Mouse (Mus musculus): Measurements from ENCODE around the gene Tspan18.

Tspan18 gene

GRCm38 (mm10) chr2:93333817-93334731 lies at the start of gene Tspan18:
Gene Tspan18, minus strand, starts transcription at chr2:93334505.
- peak; percentile 66 for DNase-seq (ENCODE audit: low read depth, low spot score)

DNA sequence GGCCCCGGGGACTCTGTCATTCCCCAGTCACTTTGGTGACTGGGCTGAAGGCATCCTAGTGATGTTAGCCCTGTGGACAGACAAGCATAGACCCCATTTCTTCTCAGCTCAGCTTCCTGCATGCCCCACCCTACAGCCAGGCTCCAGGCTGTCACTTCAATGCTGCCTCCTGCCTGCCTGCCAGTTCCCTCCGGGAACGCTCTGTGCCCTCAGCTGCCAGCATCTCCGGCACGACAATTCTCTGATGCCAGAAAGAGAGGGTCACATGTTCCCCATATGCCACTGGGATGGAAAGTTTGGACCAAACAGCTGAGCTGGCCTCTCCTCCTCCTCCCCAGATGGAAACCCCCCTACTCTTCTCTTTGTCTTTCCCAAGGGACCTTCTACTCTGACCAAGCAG lies 49.5 kb upstream of the Tspan18 start:
- no peak for DNase-seq (ENCODE audit: low read depth, low spot score)

- no peak for DNase-seq (ENCODE audit: low read depth, low spot score)
Measured at GRCm38 (mm10) chr2:93380680-93381089, 46.4 kb upstream of the Tspan18 start.

DNA sequence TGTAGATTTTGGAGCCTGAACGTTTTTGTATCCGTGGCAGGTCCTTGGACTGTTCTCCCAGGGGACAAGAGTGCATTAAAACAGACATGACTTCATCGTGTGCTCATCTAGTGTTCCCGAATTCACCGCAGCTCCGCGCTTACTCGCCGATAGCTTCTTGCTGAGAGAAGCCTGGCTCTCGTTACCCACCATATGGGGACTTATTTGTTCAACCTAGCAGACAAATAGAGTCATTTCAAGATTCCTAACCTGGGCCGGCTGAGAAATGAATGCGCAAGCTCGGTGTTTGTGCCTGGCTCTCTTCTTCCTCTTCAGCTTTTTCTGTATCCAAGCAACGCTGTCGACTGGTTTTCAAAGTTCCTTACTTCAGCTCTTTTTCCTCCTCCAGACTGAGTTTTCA lies 43.5 kb upstream of the Tspan18 start:
- no peak for DNase-seq (ENCODE audit: low read depth, low spot score)

DNA sequence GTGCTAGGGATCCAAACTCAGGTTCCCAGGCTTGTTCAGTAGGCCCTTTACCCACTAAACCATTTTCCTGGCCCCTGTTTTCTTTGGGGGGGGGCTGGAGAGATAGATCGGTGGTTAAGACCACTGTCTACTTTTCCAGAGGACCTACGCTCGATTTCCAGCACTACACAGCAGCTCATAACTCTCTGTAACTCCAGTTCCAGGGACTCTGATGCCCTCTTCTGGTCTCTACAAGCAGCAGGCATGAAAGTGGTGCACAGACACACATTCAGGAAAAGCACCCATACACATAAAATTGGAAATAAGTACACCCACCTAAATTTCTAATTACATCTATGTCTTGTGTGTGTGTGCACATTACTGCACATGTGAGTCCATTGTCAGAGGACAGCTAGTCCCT lies 42.9 kb upstream of the Tspan18 start:
- no peak for DNase-seq (ENCODE audit: low read depth, low spot score)

DNA sequence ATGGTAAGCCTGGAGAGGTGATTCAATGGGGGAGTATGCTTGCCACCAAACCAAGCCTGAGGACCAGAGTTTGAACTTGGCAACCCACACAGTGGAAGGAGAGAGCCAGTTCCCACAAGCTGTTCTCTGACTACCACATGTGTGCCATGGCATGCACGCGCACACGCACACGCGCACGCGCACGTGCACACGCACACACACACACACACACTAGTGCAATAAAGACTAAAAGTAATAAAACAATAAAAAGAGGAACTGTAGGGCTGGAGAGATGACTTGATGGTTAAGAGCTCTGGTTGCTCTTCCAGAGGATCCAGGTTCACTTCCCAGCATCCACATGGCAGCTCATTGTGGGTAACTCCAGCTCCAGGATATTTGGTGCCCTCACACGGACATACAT lies 38.6 kb upstream of the Tspan18 start:
- DNase-seq (ENCODE audit: low read depth, low spot score), result no peak

- DNase-seq (ENCODE audit: low read depth, low spot score), result no peak
Measured at GRCm38 (mm10) chr2:93372097-93372571, 37.8 kb upstream of the Tspan18 start.

DNA sequence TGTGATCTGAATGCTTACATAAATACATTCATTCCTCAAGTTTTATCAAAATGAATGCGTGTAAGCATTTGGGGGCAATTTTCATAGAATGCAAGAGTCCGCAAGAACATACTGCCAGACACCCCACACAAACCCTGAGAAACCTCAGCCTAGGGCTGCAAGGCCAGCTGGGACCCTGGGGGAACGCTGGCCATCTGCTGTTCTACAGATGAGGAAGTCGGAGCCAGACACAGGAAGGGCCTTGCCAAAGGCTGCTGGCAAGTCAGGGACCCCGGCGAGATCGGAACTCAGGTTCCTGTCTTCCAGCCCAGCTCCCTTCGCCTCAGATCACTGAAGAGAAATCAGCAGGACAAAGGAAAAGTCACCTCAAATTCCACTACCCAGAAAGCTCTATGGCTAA lies 34.6 kb upstream of the Tspan18 start:
- DNase-seq (ENCODE audit: low read depth, low spot score), result no peak

GRCm38 (mm10) chr2:93367962-93368361 lies 33.7 kb upstream of the Tspan18 start:
- no peak for DNase-seq (ENCODE audit: low read depth, low spot score)

DNA sequence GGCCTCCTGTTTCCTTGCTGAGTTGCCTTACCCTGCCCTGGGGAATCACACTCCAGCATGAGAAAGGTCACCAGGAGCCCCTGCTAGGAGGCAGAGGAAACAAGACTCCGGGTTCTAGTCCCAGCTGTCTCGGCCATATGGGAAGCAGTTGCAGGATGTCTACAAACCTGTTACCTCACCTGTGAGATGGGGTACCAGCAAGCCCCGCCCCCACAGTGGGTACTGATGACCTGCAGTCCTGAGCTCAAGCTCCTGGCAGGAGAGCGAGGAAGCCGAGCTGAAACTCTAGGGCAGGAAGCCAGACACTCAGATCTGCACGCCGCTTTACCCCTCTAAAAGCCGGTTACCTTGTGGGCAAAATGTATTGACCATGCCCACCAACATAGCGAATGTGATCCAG lies 31.1 kb upstream of the Tspan18 start:
- DNase-seq (ENCODE audit: low read depth, low spot score), result no peak

DNA sequence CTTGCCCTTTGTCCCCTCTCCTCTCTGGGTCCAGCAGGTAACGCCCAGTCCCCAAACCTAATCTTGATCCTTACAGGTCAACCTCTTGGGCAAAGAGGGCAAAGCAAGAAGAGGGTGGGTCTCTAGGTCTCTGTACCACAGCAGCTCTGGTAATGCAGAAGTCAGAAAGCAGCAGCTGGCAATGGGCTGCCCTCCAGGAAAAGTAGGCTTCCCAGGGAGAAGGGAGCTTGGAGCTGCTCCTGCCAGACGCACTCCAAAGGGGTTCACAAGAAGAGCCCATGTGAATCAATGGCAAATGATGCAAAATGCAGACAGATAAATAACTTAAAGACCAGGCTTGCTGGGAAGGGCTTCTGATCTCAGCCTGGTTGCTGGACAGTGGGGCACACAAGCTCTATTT lies 30.6 kb upstream of the Tspan18 start:
- no peak for DNase-seq (ENCODE audit: low read depth, low spot score)

- DNase-seq (ENCODE audit: low read depth, low spot score), result no peak
Measured at GRCm38 (mm10) chr2:93361454-93361853, 27.1 kb upstream of the Tspan18 start.

GRCm38 (mm10) chr2:93360310-93360709 lies 26.0 kb upstream of the Tspan18 start:
- DNase-seq (ENCODE audit: low read depth, low spot score), result no peak

DNA sequence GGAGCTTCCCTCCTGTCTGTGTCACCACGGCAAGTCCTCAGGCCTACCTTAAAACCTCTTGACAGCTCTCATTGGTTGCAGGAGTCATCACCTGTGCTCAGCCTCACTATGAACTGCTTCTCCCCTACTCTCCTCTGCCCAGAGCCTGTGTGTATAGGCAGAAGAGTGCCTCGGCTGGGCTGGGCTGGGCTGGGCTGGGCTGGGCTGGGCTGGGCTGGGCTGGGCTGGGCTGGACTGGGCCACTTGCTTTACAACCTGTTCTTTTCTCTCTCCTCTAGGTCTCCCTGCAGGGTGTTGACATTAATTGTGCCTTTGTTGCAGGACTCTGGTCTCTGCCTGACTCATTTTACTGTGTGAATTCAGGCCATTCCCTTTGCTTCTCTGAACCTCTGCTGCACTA lies 23.1 kb upstream of the Tspan18 start:
- DNase-seq (ENCODE audit: low read depth, low spot score), result no peak

- no peak for DNase-seq (ENCODE audit: low read depth, low spot score)
Measured at GRCm38 (mm10) chr2:93355845-93356244, 21.5 kb upstream of the Tspan18 start.

DNA sequence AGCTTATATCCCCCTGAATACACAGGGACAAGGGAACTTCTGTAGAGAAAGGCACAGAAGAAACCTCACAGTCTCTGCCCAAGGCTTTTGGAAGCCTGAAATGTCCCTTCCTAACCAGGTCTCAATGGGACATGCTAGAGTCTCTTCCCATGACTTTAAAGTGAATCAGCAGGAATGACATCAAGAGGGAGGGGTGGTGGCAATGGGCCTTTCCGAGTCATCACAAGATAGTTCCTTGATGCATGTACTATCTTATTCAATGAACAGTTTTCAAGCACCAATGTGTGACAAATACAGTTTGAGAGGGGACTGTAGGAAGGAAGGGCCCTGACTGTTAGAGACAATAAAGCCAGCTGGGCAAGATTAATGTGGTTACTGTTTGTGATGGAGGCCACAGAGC lies 20.3 kb upstream of the Tspan18 start:
- DNase-seq (ENCODE audit: low read depth, low spot score), result no peak

DNA sequence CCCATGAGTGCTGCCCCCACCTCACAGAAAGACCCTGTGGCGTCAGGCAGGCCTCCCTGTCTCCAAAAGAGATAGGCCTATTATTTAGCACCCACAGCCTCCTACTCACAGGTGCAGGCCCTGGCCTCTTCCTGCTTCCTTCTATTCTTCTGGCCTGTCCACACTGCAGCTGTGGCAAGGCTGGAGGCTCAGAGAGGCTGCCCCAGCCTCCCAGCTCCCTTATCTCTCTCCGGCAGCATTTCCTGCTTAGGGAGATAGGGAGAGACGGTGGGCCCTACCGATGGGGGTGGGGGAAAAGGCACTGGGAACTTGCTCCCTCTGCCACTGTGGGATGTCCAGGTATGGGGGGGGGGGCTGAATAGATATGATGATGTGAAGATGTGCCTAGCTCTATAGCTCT lies 19.4 kb upstream of the Tspan18 start:
- DNase-seq (ENCODE audit: low read depth, low spot score), result no peak

GRCm38 (mm10) chr2:93352915-93353685 lies 18.8 kb upstream of the Tspan18 start:
- DNase-seq (ENCODE audit: low read depth, low spot score), result no peak

GRCm38 (mm10) chr2:93351352-93351751 lies 17.0 kb upstream of the Tspan18 start:
- no peak for DNase-seq (ENCODE audit: low read depth, low spot score)

DNA sequence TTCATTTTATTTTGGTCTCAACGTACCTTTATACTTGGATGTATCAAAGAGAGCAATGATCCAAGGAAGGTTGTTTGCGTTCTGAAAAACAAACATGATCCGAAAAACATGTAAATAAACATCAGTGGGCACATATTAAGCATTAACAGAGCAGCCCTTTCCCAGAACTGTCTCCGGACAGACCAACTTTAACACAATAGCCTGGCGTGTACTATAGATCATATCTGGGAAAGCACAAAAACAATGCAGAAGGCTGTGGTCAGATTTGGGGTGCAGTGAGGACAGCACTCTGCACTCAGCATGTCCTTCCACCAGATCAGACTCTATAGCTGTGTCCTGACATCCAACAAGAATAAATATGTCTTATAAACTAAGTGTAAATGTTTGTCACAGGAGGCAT lies 12.7 kb upstream of the Tspan18 start:
- DNase-seq (ENCODE audit: low read depth, low spot score), result no peak

DNA sequence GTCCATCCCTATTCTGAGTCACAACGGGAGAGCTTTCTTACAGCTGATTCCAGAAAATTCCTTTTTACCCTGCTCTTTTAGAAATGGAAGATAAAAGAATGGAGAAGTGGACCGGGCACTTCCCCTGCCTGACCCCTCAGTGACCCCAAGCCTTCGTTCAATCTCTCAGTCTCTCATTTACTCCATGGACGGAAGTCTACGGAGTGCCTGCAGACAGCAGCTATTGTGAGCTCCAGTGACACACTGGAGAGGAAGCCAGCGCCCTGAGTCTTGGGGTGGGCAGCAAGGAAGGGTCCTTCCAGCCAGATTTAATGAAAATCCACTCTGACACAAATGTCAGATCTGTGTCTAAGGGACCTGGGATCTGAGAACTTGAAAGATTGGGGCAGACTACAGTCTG lies 12.3 kb upstream of the Tspan18 start:
- DNase-seq (ENCODE audit: low read depth, low spot score), result no peak

- DNase-seq (ENCODE audit: low read depth, low spot score), result no peak
Measured at GRCm38 (mm10) chr2:93345663-93346268, 11.5 kb upstream of the Tspan18 start.

Data from CD4-positive, CD25-positive, alpha-beta regulatory T cell, adult 2 months (primary cell).